Mouse (Mus musculus): ENCODE measurements around the gene Llgl2. TPM values are rescaled to one million over a fixed set of nuclear protein-coding genes. Genes with fewer than 3 reads are reported as not detected.

The Llgl2 gene
- total and polyA plus RNA-seq, 3 experiments = 3.8 to 12.3 (median 9.2) TPM

GRCm38 (mm10) chr11:115885281-115885680 is 61.4 kb downstream of the Llgl2 start:
- no peak overlapping the region for H3K4me2 ChIP-seq (ENCODE audit: insufficient read depth, low read depth, poor library complexity, severe bottlenecking)
- no peak overlapping the region for H3K9ac ChIP-seq (ENCODE audit: insufficient read depth, low read depth)
- in situ Hi-C loops (cut with MboI; ENCODE audit: low pct_ligation_motif_present, low pct_unique_long_range_greater_than_20kb, low sequenced_read_pairs) = no loop called here
- peaks cover 0 to 10% of the 10 kb centered on the region in 2 experiments for H3K36me3 ChIP-seq (replicated peaks in 1 of 2; ENCODE audit: control insufficient read depth in 1 of 2, insufficient read depth in 1 of 2, low read length in 1 of 2)
- H3K27ac ChIP-seq (ENCODE audit: insufficient read depth, low read depth) = no peak overlapping the region
- TF ChIP-seq SMC3 (IDR thresholded peaks at IDR 0.05; ENCODE audit: low read depth, low read length) (no peak), E2F4 (IDR thresholded peaks at IDR 0.05; ENCODE audit: insufficient replicate concordance, low read depth, low read length) (no peak), CHD2 (IDR thresholded peaks at IDR 0.05; ENCODE audit: low read length) (no peak), MXI1 (IDR thresholded peaks at IDR 0.05; ENCODE audit: low read depth, low read length) (no peak), UBTF (IDR thresholded peaks at IDR 0.05; ENCODE audit: low read depth, low read length) (no peak), USF2 (conservative IDR thresholded peaks at IDR 0.05; ENCODE audit: low read depth, low read length) (no peak), MYC (IDR thresholded peaks at IDR 0.05; ENCODE audit: low read depth, low read length) (no peak), TBP (conservative IDR thresholded peaks at IDR 0.05; ENCODE audit: low read depth, low read length) (no peak), NELFE (IDR thresholded peaks at IDR 0.05; ENCODE audit: low read depth, low read length) (no peak), NRF1 (IDR thresholded peaks at IDR 0.05; ENCODE audit: low read depth, low read length) (no peak), MEF2A (IDR thresholded peaks at IDR 0.05; ENCODE audit: borderline replicate concordance, low read depth, low read length) (no peak), ETS1 (conservative IDR thresholded peaks at IDR 0.05; ENCODE audit: low read depth, low read length) (no peak), USF1 (IDR thresholded peaks at IDR 0.05; ENCODE audit: low read depth, low read length) (no peak), IRF4 (IDR thresholded peaks at IDR 0.05; ENCODE audit: low read depth, low read length) (no peak)
- DNase-seq (ENCODE audit: extremely low read depth) = no peak
- peaks cover 0 to 9% of the 10 kb centered on the region in 2 experiments; a peak in 2 of 4 replicates for H3K4me1 ChIP-seq (ENCODE audit: control insufficient read depth in 1 of 2, insufficient read depth in 2 of 2)
- H3K79me2 ChIP-seq (replicated peaks; ENCODE audit: control insufficient read depth, extremely low read depth, insufficient read depth, poor library complexity, severe bottlenecking) = no peaks in the 10 kb centered on the region
- dilution Hi-C loops (cut with MboI; ENCODE audit: extremely low pct_ligation_motif_present, extremely low pct_unique_long_range_greater_than_20kb, low sequenced_read_pairs) = no loop called here
- peaks cover 18% of the 10 kb centered on the region for H3K27me3 ChIP-seq (replicated peaks)
- H3K4me3 ChIP-seq (replicated peaks in 1 of 3; ENCODE audit: low read depth in 2 of 3, low read length in 2 of 3, poor library complexity in 1 of 3) = no peak overlapping the region
- no peaks in the 10 kb centered on the region for H3K9me3 ChIP-seq (replicated peaks; ENCODE audit: low read length)

- no peaks in the 10 kb centered on the region for H3K79me2 ChIP-seq (replicated peaks; ENCODE audit: control insufficient read depth, extremely low read depth, insufficient read depth, poor library complexity, severe bottlenecking)
- in situ Hi-C loops (cut with MboI; ENCODE audit: low pct_ligation_motif_present, low pct_unique_long_range_greater_than_20kb, low sequenced_read_pairs) (no loop called here), dilution Hi-C loops (cut with MboI; ENCODE audit: extremely low pct_ligation_motif_present, extremely low pct_unique_long_range_greater_than_20kb, low sequenced_read_pairs) (no loop called here)
- peaks cover 18% of the 10 kb centered on the region for H3K27me3 ChIP-seq (replicated peaks)
- no peak overlapping the region for H3K27ac ChIP-seq (ENCODE audit: insufficient read depth, low read depth)
- TF ChIP-seq RCOR1 (conservative IDR thresholded peaks at IDR 0.05; ENCODE audit: low read depth, low read length) (no peak), MAX (IDR thresholded peaks at IDR 0.05; ENCODE audit: low read length) (no peak), CTCF (conservative IDR thresholded peaks at IDR 0.05 in 1 of 2, IDR thresholded peaks at IDR 0.05 in 1 of 2; ENCODE audit: low read depth in 2 of 2, low read length in 2 of 2) (no peak), ZMIZ1 (IDR thresholded peaks at IDR 0.05; ENCODE audit: low read depth, low read length) (no peak), ZKSCAN1 (IDR thresholded peaks at IDR 0.05; ENCODE audit: borderline replicate concordance, low read depth, low read length) (no peak), MAZ (IDR thresholded peaks at IDR 0.05; ENCODE audit: low read depth, low read length) (no peak), ETS1 (conservative IDR thresholded peaks at IDR 0.05; ENCODE audit: low read depth, low read length) (no peak), ZNF384 (IDR thresholded peaks at IDR 0.05; ENCODE audit: low read depth, low read length) (no peak), HCFC1 (IDR thresholded peaks at IDR 0.05; ENCODE audit: low read depth, low read length) (no peak)
- H3K36me3 ChIP-seq (replicated peaks in 1 of 2; ENCODE audit: control insufficient read depth in 1 of 2, insufficient read depth in 1 of 2, low read length in 1 of 2) = peaks cover 0 to 21% of the 10 kb centered on the region in 2 experiments
- no peaks in the 10 kb centered on the region for H3K9me3 ChIP-seq (replicated peaks; ENCODE audit: low read length)
- H3K4me2 ChIP-seq (ENCODE audit: insufficient read depth, low read depth, poor library complexity, severe bottlenecking) = no peak overlapping the region
- peaks cover 0 to 9% of the 10 kb centered on the region in 2 experiments; a peak in 2 of 4 replicates for H3K4me1 ChIP-seq (ENCODE audit: control insufficient read depth in 1 of 2, insufficient read depth in 2 of 2)
- H3K4me3 ChIP-seq (replicated peaks in 1 of 3; ENCODE audit: low read depth in 2 of 3, low read length in 2 of 3, poor library complexity in 1 of 3) = no peak overlapping the region
- DNase-seq (ENCODE audit: extremely low read depth) = no peak
- H3K9ac ChIP-seq (ENCODE audit: insufficient read depth, low read depth) = no peak overlapping the region
These were observed 62.6 kb downstream of the Llgl2 start for GRCm38 (mm10) chr11:115886446-115886845.
